Mouse (Mus musculus) c-Kit-negative CD71-positive TER-119-positive erythroid progenitor cells, embryonic 14.5 days (primary cell): ENCODE measurements around the gene Grpr.

Source experiments
- DNase-seq: peaks from one replicate; pipeline ENCODE4 v3.0.0-alpha.2; 2013; ENCODE audit warnings: low read depth, low spot score

The Grpr gene

DNA sequence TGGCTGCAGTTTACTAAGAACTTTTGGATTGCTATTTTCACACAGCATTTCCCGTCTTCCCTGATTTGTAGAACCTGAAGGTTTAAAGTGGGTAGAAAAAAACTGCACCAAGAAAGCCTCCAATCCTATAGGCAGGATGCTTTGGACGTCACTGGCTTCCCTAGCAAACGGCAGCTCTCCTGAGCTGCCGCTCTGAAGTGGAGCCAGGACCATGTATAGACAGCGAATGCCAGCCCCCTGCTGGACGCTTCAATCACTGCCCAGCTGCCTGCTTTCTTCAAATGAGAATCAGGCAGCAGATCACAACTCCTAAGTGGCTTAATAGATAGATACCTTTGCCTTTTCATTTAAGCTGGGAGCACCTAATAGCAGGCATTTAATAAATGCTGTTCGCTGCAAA is at the start of gene Grpr:
TSS of gene Grpr (minus strand) at position 12 of the 400 bp plus-strand sequence.
- no peak for DNase-seq

- no peak for DNase-seq
Measured at GRCm38 (mm10) chrX:163560521-163560920, 11.0 kb upstream of the Grpr start.

- no peak for DNase-seq
Measured at GRCm38 (mm10) chrX:163547042-163547441, 2.4 kb downstream of the Grpr start.

DNA sequence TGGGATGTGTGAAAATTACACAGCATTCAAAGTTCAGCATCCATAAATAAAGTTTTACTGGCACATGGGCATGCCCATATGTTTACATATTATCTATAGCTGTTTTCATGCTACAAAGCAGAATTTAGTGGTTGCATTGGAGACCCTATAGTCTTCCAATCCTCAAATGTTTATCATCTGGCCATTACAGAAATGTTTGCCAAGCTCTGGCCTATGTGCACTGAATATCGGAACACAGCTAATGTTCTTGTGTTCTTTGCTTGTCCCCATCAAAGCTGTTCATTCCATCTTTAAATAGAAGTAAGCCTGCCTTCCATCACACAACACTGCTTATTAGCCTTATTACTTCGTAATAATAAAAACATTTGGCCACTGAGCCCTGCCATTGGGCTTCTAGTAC is 16.6 kb downstream of the Grpr start:
- DNase-seq: no peak

GRCm38 (mm10) chrX:163518963-163519541 is 30.4 kb downstream of the Grpr start:
- DNase-seq: no peak

GRCm38 (mm10) chrX:163511766-163512165 is 37.7 kb downstream of the Grpr start:
- DNase-seq: no peak

DNA sequence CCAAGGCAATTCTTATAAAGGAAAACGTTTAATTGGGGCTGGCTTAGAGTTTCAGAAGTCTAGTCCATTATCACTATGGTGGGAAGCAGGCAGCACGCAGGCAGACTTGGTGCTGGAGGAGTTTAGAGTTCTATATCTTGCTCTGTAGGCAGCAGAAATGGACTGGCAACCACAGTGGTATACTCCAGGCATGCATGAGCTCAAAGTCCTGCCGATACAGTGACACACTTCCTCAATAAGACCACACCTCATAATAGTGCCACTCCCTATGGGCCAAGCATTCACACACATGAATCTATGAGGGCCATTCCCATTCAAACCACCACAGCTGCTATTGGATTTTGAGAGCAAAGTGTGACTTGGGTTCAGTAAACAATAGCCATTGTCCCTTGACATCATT is 47.4 kb downstream of the Grpr start:
- DNase-seq: no peak
